Mouse (Mus musculus): ENCODE data around the gene Gtf2i. TPM values are rescaled to one million over a fixed set of nuclear protein-coding genes. Genes with fewer than 3 reads are reported as not detected.
"Not testable (repeated sequence)": the region's sequence is repeated elsewhere in the genome, so short reads cannot be mapped to it uniquely, and the experiment has no call there.

Gene Gtf2i
- polyA plus RNA-seq (2014; fragmentation: Nextera tagmentation; extraction: Ambion mirVana): 131 and 132 TPM in 2 replicates

DNA sequence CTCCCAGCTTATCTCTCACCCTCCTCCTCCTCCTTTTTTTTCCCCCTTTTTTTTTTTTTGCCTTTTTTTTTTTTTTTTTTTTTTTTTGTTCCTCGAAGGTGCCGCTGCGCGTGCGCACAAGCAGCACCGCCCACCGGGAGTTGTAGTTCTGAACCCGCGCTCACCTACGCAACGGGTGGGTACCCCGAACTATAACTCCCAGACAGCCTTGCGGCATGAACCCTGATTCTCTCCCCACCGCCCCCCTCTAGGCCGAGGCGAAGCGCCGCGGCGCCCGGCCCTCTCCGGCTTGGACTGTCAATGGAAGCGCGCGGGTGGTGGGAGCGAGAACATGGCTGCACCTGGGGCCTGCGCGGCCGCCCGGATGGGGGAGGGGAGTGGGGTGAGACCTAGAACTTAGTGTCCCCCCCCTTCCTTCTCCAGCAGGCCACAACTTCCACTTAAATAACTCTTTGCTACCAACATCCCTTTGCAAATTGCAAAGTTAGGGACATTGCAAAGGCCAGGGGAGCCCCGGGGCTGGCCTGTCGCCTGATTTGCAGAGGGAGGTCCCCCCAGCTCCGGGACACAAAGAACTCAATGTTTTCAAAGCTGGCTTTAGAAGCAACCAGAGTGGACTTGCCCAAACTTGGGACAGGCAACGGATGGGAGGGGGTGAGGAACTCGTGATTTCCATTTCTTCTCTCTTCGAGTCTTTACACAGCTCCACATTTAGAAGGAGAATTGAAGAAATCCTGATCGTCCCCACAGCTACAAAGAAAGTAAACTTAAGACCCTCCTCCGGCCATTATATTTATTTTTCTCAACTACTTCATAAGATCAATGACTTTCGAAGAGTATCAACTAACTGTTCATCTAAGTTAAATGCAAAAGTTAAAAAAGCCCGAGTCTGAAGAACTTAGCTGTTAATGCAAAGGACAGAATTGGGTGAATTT is at the start of gene Gtf2i:
Gene Gtf2i (minus strand): TSS at position 73 of the 935 bp plus-strand sequence.
- peaks cover 10 to 32% of the 10 kb centered on the region in 2 experiments for H3K4me1 ChIP-seq (ENCODE audit: control insufficient read depth in 2 of 2, insufficient read depth in 2 of 2, low read length in 2 of 2)
- ATAC-seq (ENCODE audit: insufficient number of reproducible peaks, insufficient read depth, low FRiP score, low read depth): peak; percentile 88

DNA sequence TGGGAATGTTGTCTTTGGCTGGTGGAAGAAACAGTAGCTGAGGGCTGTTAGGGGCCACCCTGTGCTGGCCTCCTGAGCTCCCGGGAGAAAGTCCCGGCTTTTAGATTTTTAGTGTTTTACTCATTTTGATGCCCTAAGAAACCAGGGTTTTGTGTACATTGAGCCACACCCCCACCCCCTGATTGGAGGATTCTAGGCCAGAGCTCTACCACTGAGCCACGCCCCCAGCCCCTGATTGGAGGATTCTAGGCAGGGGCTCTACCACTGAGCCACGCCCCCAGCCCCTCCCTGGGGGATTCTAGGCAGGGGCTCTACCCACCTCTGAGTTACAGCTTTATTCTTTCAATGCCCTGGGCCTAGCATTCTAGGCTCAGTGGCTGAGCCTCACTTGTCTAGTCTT is 44.5 kb upstream of the Gtf2i start:
- ATAC-seq (ENCODE audit: insufficient number of reproducible peaks, insufficient read depth, low FRiP score, low read depth): no peak
- WGBS: 92% methylated on average over 4 of the region's 4 CpGs

More for the DNA sequence above, at the start of gene Gtf2i:
- peak within 1 kb of the TSS; percentile 83 for H3K4me2 ChIP-seq (ENCODE audit: low read length)
- no peaks in the 10 kb centered on the region for H3K27me3 ChIP-seq (ENCODE audit: control insufficient read depth, insufficient read depth, low read length)
- H3K9me3 ChIP-seq (ENCODE audit: control insufficient read depth, low read length): no peaks in the 10 kb centered on the region
- peak within 1 kb of the TSS; percentile 97 to 99 for H3K27ac ChIP-seq (replicated peaks in 1 of 2; ENCODE audit: control insufficient read depth in 1 of 2, insufficient read depth in 1 of 2, low read depth in 2 of 2, low read length in 2 of 2)
- under 1% methylated on average over 39 of the region's 40 CpGs for WGBS
- H3K9ac ChIP-seq (ENCODE audit: low read length): peak within 1 kb of the TSS; percentile 99
- H3K4me3 ChIP-seq (ENCODE audit: control insufficient read depth in 1 of 2, insufficient read depth in 1 of 2, low read depth in 1 of 2, low read length in 2 of 2): peak within 1 kb of the TSS; percentile 68 to 79
- H3K36me3 ChIP-seq (ENCODE audit: control insufficient read depth, insufficient read depth, low read length): peaks cover 17% of the 10 kb centered on the region

DNA sequence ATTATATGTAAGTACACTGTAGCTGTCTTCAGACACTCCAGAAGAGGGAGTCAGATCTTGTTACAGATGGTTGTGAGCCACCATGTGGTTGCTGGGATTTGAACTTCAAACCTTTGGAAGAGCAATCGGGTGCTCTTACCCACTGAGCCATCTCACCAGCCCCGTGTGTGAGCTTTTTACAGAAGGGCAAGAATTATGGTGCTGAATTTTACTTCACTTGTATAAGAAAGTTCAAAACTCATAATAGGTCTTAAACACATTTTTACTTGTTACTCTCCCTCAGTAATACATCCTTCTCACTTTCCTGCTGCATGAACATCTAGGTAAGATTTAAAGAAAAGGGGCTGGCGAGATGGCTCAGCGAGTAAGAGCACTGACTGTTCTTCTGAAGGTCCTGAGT is 40.8 kb upstream of the Gtf2i start:
- H3K4me3 ChIP-seq (ENCODE audit: control insufficient read depth in 1 of 2, insufficient read depth in 1 of 2, low read depth in 1 of 2, low read length in 2 of 2); H3K27ac ChIP-seq (replicated peaks in 1 of 2; ENCODE audit: control insufficient read depth in 1 of 2, insufficient read depth in 1 of 2, low read depth in 2 of 2, low read length in 2 of 2); H3K4me2 ChIP-seq (ENCODE audit: low read length); ATAC-seq (ENCODE audit: insufficient number of reproducible peaks, insufficient read depth, low FRiP score, low read depth); H3K9me3 ChIP-seq (ENCODE audit: control insufficient read depth, low read length); H3K9ac ChIP-seq (ENCODE audit: low read length); H3K27me3 ChIP-seq (ENCODE audit: control insufficient read depth, insufficient read depth, low read length): not testable (repeated sequence)
- peaks cover 31% of the 10 kb centered on the region for H3K36me3 ChIP-seq (ENCODE audit: control insufficient read depth, insufficient read depth, low read length)
- 87% methylated on average over 4 of the region's 4 CpGs for WGBS
- H3K4me1 ChIP-seq (ENCODE audit: control insufficient read depth in 2 of 2, insufficient read depth in 2 of 2, low read length in 2 of 2): peaks cover 13 to 17% of the 10 kb centered on the region in 2 experiments; a peak in 3 of 4 replicates

More for the DNA sequence above, 44.5 kb upstream of the Gtf2i start:
- H3K9me3 ChIP-seq (ENCODE audit: control insufficient read depth, low read length): no peaks in the 10 kb centered on the region
- no peak overlapping the region for H3K9ac ChIP-seq (ENCODE audit: low read length)
- peaks cover 59% of the 10 kb centered on the region for H3K36me3 ChIP-seq (ENCODE audit: control insufficient read depth, insufficient read depth, low read length)
- H3K27me3 ChIP-seq (ENCODE audit: control insufficient read depth, insufficient read depth, low read length): no peaks in the 10 kb centered on the region
- no peak overlapping the region for H3K27ac ChIP-seq (replicated peaks in 1 of 2; ENCODE audit: control insufficient read depth in 1 of 2, insufficient read depth in 1 of 2, low read depth in 2 of 2, low read length in 2 of 2)
- H3K4me2 ChIP-seq (ENCODE audit: low read length): no peak overlapping the region
- H3K4me3 ChIP-seq (ENCODE audit: control insufficient read depth in 1 of 2, insufficient read depth in 1 of 2, low read depth in 1 of 2, low read length in 2 of 2): no peak overlapping the region
- no peaks in the 10 kb centered on the region for H3K4me1 ChIP-seq (ENCODE audit: control insufficient read depth in 2 of 2, insufficient read depth in 2 of 2, low read length in 2 of 2)

DNA sequence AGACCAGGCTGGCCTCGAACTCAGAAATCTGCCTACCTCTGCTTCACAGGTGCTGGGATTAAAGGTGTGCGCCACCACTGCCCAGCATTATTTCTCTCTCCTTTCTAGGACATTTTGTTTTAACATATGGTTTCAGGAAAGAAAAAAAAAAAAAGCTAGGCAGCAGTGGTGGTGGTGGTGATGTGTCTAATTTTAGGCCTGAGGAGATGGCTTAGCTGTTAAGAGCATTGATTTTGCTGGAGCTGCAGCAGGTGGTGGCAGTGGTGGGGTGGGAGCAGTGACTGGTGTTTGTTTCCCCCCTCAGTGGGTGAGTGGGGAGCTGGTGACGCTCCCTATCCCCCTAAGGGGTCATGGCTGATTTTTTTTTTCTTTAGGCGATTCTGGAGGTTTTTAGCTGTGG is 38.6 kb upstream of the Gtf2i start:
- H3K9ac ChIP-seq (ENCODE audit: low read length): no peak overlapping the region
- peaks cover 13 to 18% of the 10 kb centered on the region in 2 experiments; a peak in 3 of 4 replicates for H3K4me1 ChIP-seq (ENCODE audit: control insufficient read depth in 2 of 2, insufficient read depth in 2 of 2, low read length in 2 of 2)
- WGBS: 75% methylated on average over 4 of the region's 4 CpGs
- peaks cover 8% of the 10 kb centered on the region for H3K36me3 ChIP-seq (ENCODE audit: control insufficient read depth, insufficient read depth, low read length)
- peak overlapping the region in 1 of 2 experiments; percentile 42; a peak in 2 of 4 replicates for H3K27ac ChIP-seq (replicated peaks in 1 of 2; ENCODE audit: control insufficient read depth in 1 of 2, insufficient read depth in 1 of 2, low read depth in 2 of 2, low read length in 2 of 2)
- H3K4me2 ChIP-seq (ENCODE audit: low read length): no peak overlapping the region
- no peaks in the 10 kb centered on the region for H3K9me3 ChIP-seq (ENCODE audit: control insufficient read depth, low read length)
- ATAC-seq (ENCODE audit: insufficient number of reproducible peaks, insufficient read depth, low FRiP score, low read depth): no peak
- H3K27me3 ChIP-seq (ENCODE audit: control insufficient read depth, insufficient read depth, low read length): no peaks in the 10 kb centered on the region
- H3K4me3 ChIP-seq (ENCODE audit: control insufficient read depth in 1 of 2, insufficient read depth in 1 of 2, low read depth in 1 of 2, low read length in 2 of 2): no peak overlapping the region

DNA sequence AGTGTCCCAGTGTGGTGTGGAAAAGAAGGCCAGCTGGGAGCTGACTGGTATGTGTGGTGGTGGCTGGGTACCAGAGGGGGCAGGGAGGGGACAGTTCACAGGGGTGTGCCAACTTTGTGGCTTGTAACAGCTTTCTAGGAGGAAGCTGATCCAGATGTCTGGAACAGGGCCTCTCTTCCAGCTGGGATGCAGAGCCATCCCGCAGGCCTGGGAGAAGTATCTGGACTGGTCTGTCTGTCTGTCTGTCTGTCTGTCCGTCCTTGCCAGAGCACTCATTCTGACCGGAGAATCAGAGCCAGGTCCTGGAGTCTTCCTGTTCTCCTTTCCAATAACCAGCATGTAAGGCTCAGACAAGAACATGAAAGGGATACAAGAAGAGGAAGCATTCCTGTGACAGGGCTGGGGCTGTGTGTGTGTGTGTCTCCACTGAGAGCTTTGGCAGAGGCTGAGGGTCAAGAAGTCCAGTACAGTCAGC is 38.0 kb upstream of the Gtf2i start:
- 45% methylated on average over 3 of the region's 3 CpGs for WGBS
- H3K9ac ChIP-seq (ENCODE audit: low read length): peak overlapping the region; percentile 34; the same call in 1 of the 2 replicates
- peak overlapping the region; percentile 31 to 42 for H3K27ac ChIP-seq (replicated peaks in 1 of 2; ENCODE audit: control insufficient read depth in 1 of 2, insufficient read depth in 1 of 2, low read depth in 2 of 2, low read length in 2 of 2)
- no peaks in the 10 kb centered on the region for H3K9me3 ChIP-seq (ENCODE audit: control insufficient read depth, low read length)
- H3K4me3 ChIP-seq (ENCODE audit: control insufficient read depth in 1 of 2, insufficient read depth in 1 of 2, low read depth in 1 of 2, low read length in 2 of 2): no peak overlapping the region
- no peak overlapping the region for H3K4me2 ChIP-seq (ENCODE audit: low read length)
- no peaks in the 10 kb centered on the region for H3K27me3 ChIP-seq (ENCODE audit: control insufficient read depth, insufficient read depth, low read length)
- H3K36me3 ChIP-seq (ENCODE audit: control insufficient read depth, insufficient read depth, low read length): 0 out of 2 replicates have a peak, but pooled peaks cover 4% of the 10 kb centered on the region
- H3K4me1 ChIP-seq (ENCODE audit: control insufficient read depth in 2 of 2, insufficient read depth in 2 of 2, low read length in 2 of 2): peaks cover 13 to 18% of the 10 kb centered on the region in 2 experiments; a peak in 3 of 4 replicates
- ATAC-seq (ENCODE audit: insufficient number of reproducible peaks, insufficient read depth, low FRiP score, low read depth): peak; percentile 35; the same call in 1 of the 2 replicates

DNA sequence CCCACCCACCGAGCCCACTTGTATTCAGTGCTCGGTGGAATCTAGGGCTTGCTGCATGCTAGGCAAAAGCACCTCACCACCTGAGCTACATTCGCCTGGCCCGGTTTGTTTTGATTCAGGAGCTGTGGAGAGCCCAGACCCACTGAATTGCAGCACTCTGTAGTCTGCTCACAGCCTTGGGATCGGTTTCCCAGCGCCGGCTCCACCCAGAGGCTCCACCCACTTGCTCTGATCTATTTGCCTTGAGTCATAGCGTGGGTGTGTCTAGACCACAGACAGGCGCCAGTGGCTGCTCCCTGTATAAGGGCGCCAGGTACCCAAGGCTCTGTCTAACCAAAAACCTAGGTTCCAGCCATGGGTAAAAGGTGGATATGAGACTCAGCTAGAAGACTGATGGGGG is 36.1 kb upstream of the Gtf2i start:
- Histone ChIP-seq H3K36me3 (ENCODE audit: control insufficient read depth, insufficient read depth, low read length) (no peaks in the 10 kb centered on the region), H3K27me3 (ENCODE audit: control insufficient read depth, insufficient read depth, low read length) (no peaks in the 10 kb centered on the region), H3K4me1 (ENCODE audit: control insufficient read depth in 2 of 2, insufficient read depth in 2 of 2, low read length in 2 of 2) (peaks cover 13 to 18% of the 10 kb centered on the region in 2 experiments; a peak in 3 of 4 replicates), H3K9me3 (ENCODE audit: control insufficient read depth, low read length) (no peaks in the 10 kb centered on the region), H3K4me3 (ENCODE audit: control insufficient read depth in 1 of 2, insufficient read depth in 1 of 2, low read depth in 1 of 2, low read length in 2 of 2) (no peak overlapping the region), H3K4me2 (ENCODE audit: low read length) (peak overlapping the region; percentile 46), H3K27ac (replicated peaks in 1 of 2; ENCODE audit: control insufficient read depth in 1 of 2, insufficient read depth in 1 of 2, low read depth in 2 of 2, low read length in 2 of 2) (no peak overlapping the region), H3K9ac (ENCODE audit: low read length) (no peak overlapping the region)
- 17% methylated on average over 10 of the region's 10 CpGs for WGBS
- peak; percentile 59 for ATAC-seq (ENCODE audit: insufficient number of reproducible peaks, insufficient read depth, low FRiP score, low read depth)

DNA sequence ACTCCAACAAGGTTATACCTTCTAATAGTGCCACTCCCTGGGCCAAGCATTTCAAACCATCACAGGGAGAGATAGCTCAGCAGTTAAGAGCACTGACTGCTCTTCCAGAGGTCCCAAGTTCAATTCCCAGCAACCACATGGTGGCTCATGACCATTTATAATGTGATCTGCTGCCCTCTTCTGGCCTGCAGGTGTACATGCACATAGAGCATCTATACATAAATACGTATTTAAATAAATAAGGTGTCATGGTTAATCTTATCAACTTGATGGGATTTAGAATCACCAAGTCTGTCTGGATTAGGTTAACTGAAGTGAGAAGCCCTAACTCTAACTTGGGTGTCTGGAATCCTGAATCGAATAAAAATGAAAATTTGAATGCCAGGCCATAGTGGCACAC is 32.5 kb upstream of the Gtf2i start:
- Histone ChIP-seq H3K27ac (replicated peaks in 1 of 2; ENCODE audit: control insufficient read depth in 1 of 2, insufficient read depth in 1 of 2, low read depth in 2 of 2, low read length in 2 of 2) (no peak overlapping the region), H3K36me3 (ENCODE audit: control insufficient read depth, insufficient read depth, low read length) (no peaks in the 10 kb centered on the region), H3K4me1 (ENCODE audit: control insufficient read depth in 2 of 2, insufficient read depth in 2 of 2, low read length in 2 of 2) (peaks cover 5 to 6% of the 10 kb centered on the region in 2 experiments; a peak in 2 of 4 replicates), H3K9me3 (ENCODE audit: control insufficient read depth, low read length) (no peaks in the 10 kb centered on the region), H3K9ac (ENCODE audit: low read length) (no peak overlapping the region), H3K4me2 (ENCODE audit: low read length) (no peak overlapping the region), H3K27me3 (ENCODE audit: control insufficient read depth, insufficient read depth, low read length) (no peaks in the 10 kb centered on the region), H3K4me3 (ENCODE audit: control insufficient read depth in 1 of 2, insufficient read depth in 1 of 2, low read depth in 1 of 2, low read length in 2 of 2) (no peak overlapping the region)
- ATAC-seq (ENCODE audit: insufficient number of reproducible peaks, insufficient read depth, low FRiP score, low read depth): no peak
- 72% methylated on average over 2 of the region's 2 CpGs for WGBS
